Mouse (Mus musculus): Measurements from ENCODE around the gene Siglec1. TPM values are rescaled to one million over a fixed set of nuclear protein-coding genes. Genes with fewer than 3 reads are reported as not detected.

Gene Siglec1
- polyA plus RNA-seq (2014; fragmentation: Nextera tagmentation; extraction: Ambion mirVana): 0.10 and 0.25 TPM in 2 replicates

GRCm38 (mm10) chr2:131086667-131087390 lies at the start of gene Siglec1:
Gene Siglec1, minus strand, starts transcription at chr2:131086765.
- H3K27ac ChIP-seq (ENCODE audit: low read depth, low read length): no peak within 1 kb of the TSS
- no peaks in the 10 kb centered on the region for H3K27me3 ChIP-seq (replicated peaks; ENCODE audit: control insufficient read depth, insufficient read depth, low read length)
- no peak within 1 kb of the TSS for H3K9ac ChIP-seq (ENCODE audit: low read length)
- 84% methylated on average over 11 of the region's 11 CpGs for WGBS
- DNase-seq (ENCODE audit: low spot score): no peak
- H3K36me3 ChIP-seq (ENCODE audit: control insufficient read depth, insufficient read depth, low read length): no peaks in the 10 kb centered on the region
- no peaks in the 10 kb centered on the region for H3K4me1 ChIP-seq (ENCODE audit: control insufficient read depth, insufficient read depth, low read length)
- no peak within 1 kb of the TSS for H3K4me3 ChIP-seq (ENCODE audit: low read depth, low read length)
- no peak within 1 kb of the TSS for H3K4me2 ChIP-seq (ENCODE audit: low read length)
- H3K9me3 ChIP-seq (replicated peaks; ENCODE audit: control insufficient read depth, low read length): no peaks in the 10 kb centered on the region
- ATAC-seq: no peak

DNA sequence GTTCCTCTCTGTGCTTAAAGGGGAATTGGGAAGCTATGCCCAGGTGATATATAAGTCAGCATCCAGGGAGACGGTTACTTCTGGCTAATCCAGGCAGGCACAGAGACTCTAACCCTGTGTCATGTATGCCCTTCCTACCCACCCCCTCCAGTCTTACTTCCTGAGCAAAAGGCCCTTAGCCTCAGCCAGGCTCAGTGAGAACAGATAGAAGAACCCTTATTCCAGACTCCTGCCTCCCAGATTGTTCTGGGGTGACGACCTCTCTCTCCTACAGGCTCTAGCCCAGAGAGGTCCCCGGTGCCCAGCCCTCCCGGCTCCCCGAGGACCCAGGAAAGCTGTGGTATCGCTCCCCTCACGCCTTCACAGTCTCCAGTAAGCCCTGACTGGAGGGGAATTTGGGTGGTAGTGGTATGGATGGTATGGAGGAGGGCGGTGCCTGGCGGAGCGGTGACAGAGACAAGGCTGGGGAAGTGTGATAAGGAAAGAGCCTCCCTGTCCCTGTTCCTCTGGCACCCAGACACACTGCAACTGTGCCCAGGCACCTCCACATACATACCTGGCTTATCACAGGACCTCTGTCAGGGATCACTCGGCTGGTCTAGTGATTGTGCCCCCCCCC lies 49.1 kb upstream of the Siglec1 start:
- no peak for ATAC-seq
- Histone ChIP-seq H3K4me2 (ENCODE audit: low read length) (no peak overlapping the region), H3K9me3 (replicated peaks; ENCODE audit: control insufficient read depth, low read length) (no peaks in the 10 kb centered on the region), H3K36me3 (ENCODE audit: control insufficient read depth, insufficient read depth, low read length) (no peaks in the 10 kb centered on the region), H3K27me3 (replicated peaks; ENCODE audit: control insufficient read depth, insufficient read depth, low read length) (no peaks in the 10 kb centered on the region), H3K4me3 (ENCODE audit: low read depth, low read length) (no peak overlapping the region), H3K4me1 (ENCODE audit: control insufficient read depth, insufficient read depth, low read length) (no peaks in the 10 kb centered on the region), H3K9ac (ENCODE audit: low read length) (no peak overlapping the region), H3K27ac (ENCODE audit: low read depth, low read length) (no peak overlapping the region)
- WGBS: 86% methylated on average over 11 of the region's 11 CpGs
- no peak for DNase-seq (ENCODE audit: low spot score)

DNA sequence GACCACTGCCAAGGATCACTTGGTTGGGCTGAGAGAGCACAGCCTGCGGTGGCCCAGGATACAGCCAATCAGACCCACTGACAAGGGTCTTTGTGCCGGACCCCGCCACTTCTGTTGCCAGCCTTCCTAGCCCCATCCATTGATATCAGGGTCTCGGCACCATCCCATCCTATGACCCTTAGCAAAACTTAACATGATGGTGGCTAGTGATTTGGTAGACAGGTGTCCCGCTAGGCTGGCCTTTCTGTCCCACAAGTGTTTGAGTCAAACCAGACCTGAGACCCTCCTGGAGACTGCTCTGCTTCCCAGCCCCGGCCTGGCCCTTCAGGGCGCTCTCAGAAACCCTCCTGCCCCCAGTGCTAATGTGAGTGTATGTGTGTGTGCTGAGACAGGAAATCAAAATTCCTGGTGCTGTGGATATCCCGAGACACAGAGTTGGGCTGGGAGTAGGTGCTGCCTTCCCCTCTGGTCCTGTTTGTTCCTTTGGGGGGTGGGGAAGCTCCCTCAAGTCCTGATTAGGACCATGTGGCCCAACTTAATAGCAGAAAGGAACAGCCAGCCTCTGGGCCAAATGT lies 48.3 kb upstream of the Siglec1 start:
- no peaks in the 10 kb centered on the region for H3K36me3 ChIP-seq (ENCODE audit: control insufficient read depth, insufficient read depth, low read length)
- H3K9ac ChIP-seq (ENCODE audit: low read length): no peak overlapping the region
- no peak for DNase-seq (ENCODE audit: low spot score)
- H3K4me2 ChIP-seq (ENCODE audit: low read length): no peak overlapping the region
- H3K4me3 ChIP-seq (ENCODE audit: low read depth, low read length): no peak overlapping the region
- no peaks in the 10 kb centered on the region for H3K9me3 ChIP-seq (replicated peaks; ENCODE audit: control insufficient read depth, low read length)
- no peaks in the 10 kb centered on the region for H3K27me3 ChIP-seq (replicated peaks; ENCODE audit: control insufficient read depth, insufficient read depth, low read length)
- no peaks in the 10 kb centered on the region for H3K4me1 ChIP-seq (ENCODE audit: control insufficient read depth, insufficient read depth, low read length)
- 86% methylated on average over 8 of the region's 8 CpGs for WGBS
- no peak overlapping the region for H3K27ac ChIP-seq (ENCODE audit: low read depth, low read length)
- no peak for ATAC-seq

DNA sequence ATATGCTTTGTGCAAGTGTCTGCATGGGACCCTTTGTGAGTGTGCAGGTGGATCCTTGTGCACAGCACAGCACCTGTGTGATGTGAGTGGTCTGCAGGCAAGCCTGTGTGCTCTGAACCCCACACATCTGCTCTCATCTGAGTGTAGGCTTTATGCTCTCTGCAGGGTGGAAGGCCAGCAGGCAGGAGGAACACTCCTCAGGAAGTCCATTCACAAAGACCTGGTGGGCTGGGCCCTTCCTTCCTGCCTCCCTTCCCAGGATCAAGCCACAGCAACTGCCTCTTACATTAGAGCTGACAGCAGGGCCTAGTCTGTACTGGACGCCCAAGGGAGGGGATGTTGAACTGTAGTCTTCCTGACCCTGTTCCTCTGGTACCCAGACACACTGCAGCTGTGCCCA lies 47.8 kb upstream of the Siglec1 start:
- Histone ChIP-seq H3K4me2 (ENCODE audit: low read length) (no peak overlapping the region), H3K27ac (ENCODE audit: low read depth, low read length) (no peak overlapping the region), H3K4me1 (ENCODE audit: control insufficient read depth, insufficient read depth, low read length) (no peaks in the 10 kb centered on the region), H3K9me3 (replicated peaks; ENCODE audit: control insufficient read depth, low read length) (no peaks in the 10 kb centered on the region), H3K9ac (ENCODE audit: low read length) (no peak overlapping the region), H3K36me3 (ENCODE audit: control insufficient read depth, insufficient read depth, low read length) (no peaks in the 10 kb centered on the region), H3K4me3 (ENCODE audit: low read depth, low read length) (no peak overlapping the region), H3K27me3 (replicated peaks; ENCODE audit: control insufficient read depth, insufficient read depth, low read length) (no peaks in the 10 kb centered on the region)
- 56% methylated on average over 1 of the region's 1 CpGs for WGBS
- no peak for DNase-seq (ENCODE audit: low spot score)
- ATAC-seq: no peak

- H3K36me3 ChIP-seq (ENCODE audit: control insufficient read depth, insufficient read depth, low read length): no peaks in the 10 kb centered on the region
- WGBS: 92% methylated on average over 9 of the region's 9 CpGs
- H3K27me3 ChIP-seq (replicated peaks; ENCODE audit: control insufficient read depth, insufficient read depth, low read length): no peaks in the 10 kb centered on the region
- no peak for ATAC-seq
- H3K4me3 ChIP-seq (ENCODE audit: low read depth, low read length): no peak within 1 kb of the TSS
- no peak within 1 kb of the TSS for H3K27ac ChIP-seq (ENCODE audit: low read depth, low read length)
- DNase-seq (ENCODE audit: low spot score): no peak
- H3K9me3 ChIP-seq (replicated peaks; ENCODE audit: control insufficient read depth, low read length): no peaks in the 10 kb centered on the region
- no peak within 1 kb of the TSS for H3K9ac ChIP-seq (ENCODE audit: low read length)
- no peaks in the 10 kb centered on the region for H3K4me1 ChIP-seq (ENCODE audit: control insufficient read depth, insufficient read depth, low read length)
- no peak within 1 kb of the TSS for H3K4me2 ChIP-seq (ENCODE audit: low read length)
Measured at GRCm38 (mm10) chr2:131132930-131133547, 46.5 kb upstream of the Siglec1 start, which contains the start of gene Gm11037. Gene Gm11037, plus strand, starts transcription at chr2:131133497.

- Histone ChIP-seq H3K36me3 (ENCODE audit: control insufficient read depth, insufficient read depth, low read length) (no peaks in the 10 kb centered on the region), H3K9me3 (replicated peaks; ENCODE audit: control insufficient read depth, low read length) (no peaks in the 10 kb centered on the region), H3K4me1 (ENCODE audit: control insufficient read depth, insufficient read depth, low read length) (peaks cover 3% of the 10 kb centered on the region; the same call in 1 of the 2 replicates), H3K27ac (ENCODE audit: low read depth, low read length) (no peak overlapping the region), H3K27me3 (replicated peaks; ENCODE audit: control insufficient read depth, insufficient read depth, low read length) (no peaks in the 10 kb centered on the region), H3K9ac (ENCODE audit: low read length) (no peak overlapping the region), H3K4me2 (ENCODE audit: low read length) (no peak overlapping the region), H3K4me3 (ENCODE audit: low read depth, low read length) (no peak overlapping the region)
- no peak for DNase-seq (ENCODE audit: low spot score)
- WGBS: 83% methylated on average over 10 of the region's 10 CpGs
- no peak for ATAC-seq
Measured at GRCm38 (mm10) chr2:131132111-131132888, 45.7 kb upstream of the Siglec1 start.

GRCm38 (mm10) chr2:131130849-131131248 lies 44.3 kb upstream of the Siglec1 start:
- Histone ChIP-seq H3K27ac (ENCODE audit: low read depth, low read length) (no peak overlapping the region), H3K4me1 (ENCODE audit: control insufficient read depth, insufficient read depth, low read length) (peaks cover 7% of the 10 kb centered on the region; the same call in 1 of the 2 replicates), H3K4me3 (ENCODE audit: low read depth, low read length) (no peak overlapping the region), H3K4me2 (ENCODE audit: low read length) (no peak overlapping the region), H3K27me3 (replicated peaks; ENCODE audit: control insufficient read depth, insufficient read depth, low read length) (no peaks in the 10 kb centered on the region), H3K9ac (ENCODE audit: low read length) (no peak overlapping the region), H3K36me3 (ENCODE audit: control insufficient read depth, insufficient read depth, low read length) (no peaks in the 10 kb centered on the region), H3K9me3 (replicated peaks; ENCODE audit: control insufficient read depth, low read length) (no peaks in the 10 kb centered on the region)
- DNase-seq (ENCODE audit: low spot score) (no peak), ATAC-seq (no peak)
- 86% methylated on average over 2 of the region's 2 CpGs for WGBS

GRCm38 (mm10) chr2:131129836-131130235 lies 43.3 kb upstream of the Siglec1 start:
- Histone ChIP-seq H3K4me1 (ENCODE audit: control insufficient read depth, insufficient read depth, low read length) (peaks cover 7% of the 10 kb centered on the region; the same call in 1 of the 2 replicates), H3K4me2 (ENCODE audit: low read length) (no peak overlapping the region), H3K9me3 (replicated peaks; ENCODE audit: control insufficient read depth, low read length) (no peaks in the 10 kb centered on the region), H3K9ac (ENCODE audit: low read length) (no peak overlapping the region), H3K27ac (ENCODE audit: low read depth, low read length) (no peak overlapping the region), H3K4me3 (ENCODE audit: low read depth, low read length) (no peak overlapping the region), H3K27me3 (replicated peaks; ENCODE audit: control insufficient read depth, insufficient read depth, low read length) (no peaks in the 10 kb centered on the region), H3K36me3 (ENCODE audit: control insufficient read depth, insufficient read depth, low read length) (no peaks in the 10 kb centered on the region)
- WGBS: 83% methylated on average over 5 of the region's 5 CpGs
- ATAC-seq (no peak), DNase-seq (ENCODE audit: low spot score) (no peak)

Data from forebrain, embryonic 14.5 days (tissue).